Mouse (Mus musculus) testis, adult 2 months (tissue): ENCODE measurements around the gene Fry.

Experiments
- CTCF ChIP-seq: fragments of 200-500 bp; IDR thresholded peaks from 2 replicates; pipeline ENCODE4 v1.5.1; 2012; ENCODE audit warnings: low read depth, mild to moderate bottlenecking, inconsistent platforms, low read length, moderate library complexity; ENCODE audit not compliant: control insufficient read depth, insufficient read depth, insufficient replicate concordance
- POLR2A ChIP-seq: fragments of 200-500 bp; IDR thresholded peaks from 2 replicates; pipeline ENCODE4 v1.6.1; 2012; ENCODE audit warnings: low read depth, mild to moderate bottlenecking, inconsistent platforms, low read length, moderate library complexity; ENCODE audit not compliant: control insufficient read depth

GRCm38 (mm10) chr5:150262046-150262716 lies 143.7 kb downstream of the Fry start:
- TF ChIP-seq CTCF (no peak), POLR2A (no peak)
